8 mouse cellular contexts compared by ENCODE assay signal in the genomic region with DNA sequence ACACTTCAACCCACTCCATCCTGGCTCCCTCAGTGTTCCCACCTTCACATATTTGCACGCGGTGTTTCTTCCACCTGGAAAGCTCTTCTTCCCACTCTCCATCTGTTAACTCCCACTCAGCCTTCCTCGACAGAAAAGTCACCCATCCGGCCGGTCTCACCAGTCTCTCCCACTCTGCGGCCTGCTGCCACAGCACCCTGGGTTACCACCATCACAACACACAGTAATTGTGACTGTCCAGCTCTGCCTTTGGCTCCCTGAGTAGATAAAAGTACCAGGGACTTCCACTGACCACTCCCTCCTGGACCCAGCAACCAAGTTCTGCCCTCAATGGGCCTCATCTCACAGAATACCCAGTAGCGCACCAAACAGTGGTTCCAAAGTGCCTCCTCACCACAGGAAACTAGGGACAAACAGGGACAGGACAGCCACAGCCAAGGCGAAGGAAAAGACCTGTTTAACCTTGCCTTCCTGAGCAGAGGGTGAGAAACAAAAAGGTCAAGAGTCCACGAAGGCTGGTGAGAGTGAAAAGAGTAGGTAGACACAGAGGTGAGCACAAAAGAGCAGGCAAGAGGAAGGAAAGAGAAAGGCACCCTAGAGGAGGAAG. TPM values are rescaled to one million over a fixed set of nuclear protein-coding genes. Genes with fewer than 3 reads are reported as not detected.
DNase-seq lines count a peak whose midpoint lies in the region; ATAC-seq and TF ChIP-seq lines count a peak whose summit lies in the region.

No protein-coding gene starts in this region.

- no peak for TF ChIP-seq CTCF in G1E (IDR thresholded peaks at IDR 0.05; ENCODE audit: low read depth, low read length)
- TF ChIP-seq CTCF in kidney, postnatal 0 days (IDR thresholded peaks at IDR 0.05; ENCODE audit: low read depth) = no peak

- H3K4me1 ChIP-seq in heart, embryonic 11.5 days (ENCODE audit: control insufficient read depth, insufficient read depth, low read length) = peaks cover 37% of the 10 kb centered on the region
- peaks cover 74% of the 10 kb centered on the region for H3K4me1 ChIP-seq in G1E (ENCODE audit: insufficient read depth, low read depth, low read length)
- peaks cover 38% of the 10 kb centered on the region for H3K4me1 ChIP-seq in forebrain, embryonic 12.5 days
- peaks cover 30% of the 10 kb centered on the region; the same call in 1 of the 2 replicates for H3K4me1 ChIP-seq in kidney, postnatal 0 days (replicated peaks; ENCODE audit: insufficient read depth, low read length)

- H3K4me2 ChIP-seq in heart, embryonic 11.5 days = peak overlapping the region; percentile 71
- peak overlapping the region; percentile 97 for H3K4me2 ChIP-seq in forebrain, embryonic 12.5 days
- H3K4me2 ChIP-seq in kidney, postnatal 0 days (ENCODE audit: low read length) = peak overlapping the region; percentile 91

- H3K27ac ChIP-seq in heart, embryonic 11.5 days (ENCODE audit: low read depth, low read length) = peak overlapping the region; percentile 22; the same call in 1 of the 2 replicates
- 0 out of 2 replicates have a peak overlapping the region, but pooled peaks have one; percentile 96 for H3K27ac ChIP-seq in forebrain, embryonic 12.5 days
- peak overlapping the region; percentile 96 for H3K27ac ChIP-seq in kidney, postnatal 0 days
- peak overlapping the region; percentile 47 for H3K27ac ChIP-seq in macrophage

- H3K9ac ChIP-seq in heart, embryonic 11.5 days (ENCODE audit: low read depth, low read length) = peak overlapping the region; percentile 94
- H3K9ac ChIP-seq in forebrain, embryonic 12.5 days = peak overlapping the region; percentile 97
- H3K9ac ChIP-seq in kidney, postnatal 0 days (ENCODE audit: low read depth, low read length) = peak overlapping the region; percentile 95

- H3K36me3 ChIP-seq in heart, embryonic 11.5 days (ENCODE audit: control insufficient read depth, insufficient read depth, low read length) = peaks cover 3% of the 10 kb centered on the region
- H3K36me3 ChIP-seq in G1E (replicated peaks) (peaks cover 71% of the 10 kb centered on the region), macrophage (ENCODE audit: inconsistent target) (no peaks in the 10 kb centered on the region)
- H3K36me3 ChIP-seq in forebrain, embryonic 12.5 days (replicated peaks) = peaks cover 7% of the 10 kb centered on the region; the same call in 1 of the 2 replicates
- 0 out of 2 replicates have a peak, but pooled peaks cover 3% of the 10 kb centered on the region for H3K36me3 ChIP-seq in kidney, postnatal 0 days (ENCODE audit: insufficient read depth, low read length)

- DNase-seq in heart, postnatal 36 days = no peak
- no peak for DNase-seq in G1E (ENCODE audit: low spot score)
- DNase-seq in kidney, postnatal 0 days (ENCODE audit: low spot score) = peak; percentile 9

- peaks cover 47% of the 10 kb centered on the region for H3K79me2 ChIP-seq in macrophage (ENCODE audit: inconsistent target)

- intact Hi-C loops in heart, postnatal 36 days (cut with DNase I) = loop anchor here (10.0 kb wide), 3 partner anchors 267 to 523 kb away; partner anchors contain the start of genes Fiz1, Gm44973, Leng8 and Nat14

- H3K4me3 ChIP-seq in heart, embryonic 11.5 days (ENCODE audit: low read depth, low read length) = peak overlapping the region; percentile 91
- H3K4me3 ChIP-seq in G1E (ENCODE audit: low read depth, low read length) = peak overlapping the region; percentile 96
- H3K4me3 ChIP-seq in forebrain, embryonic 12.5 days (replicated peaks) = peak overlapping the region; percentile 86
- peak overlapping the region; percentile 80 for H3K4me3 ChIP-seq in kidney, postnatal 0 days (replicated peaks; ENCODE audit: low read depth, low read length)
- peak overlapping the region; percentile 78 for H3K4me3 ChIP-seq in macrophage (ENCODE audit: inconsistent target)

- no peaks in the 10 kb centered on the region for H3K27me3 ChIP-seq in heart, embryonic 11.5 days (ENCODE audit: control insufficient read depth, insufficient read depth, low read length)
- no peaks in the 10 kb centered on the region for H3K27me3 ChIP-seq in G1E (ENCODE audit: insufficient read depth, low read length)
- no peaks in the 10 kb centered on the region for H3K27me3 ChIP-seq in forebrain, embryonic 12.5 days
- no peaks in the 10 kb centered on the region for H3K27me3 ChIP-seq in kidney, postnatal 0 days (ENCODE audit: insufficient read depth, low read length)

- ATAC-seq in heart, embryonic 11.5 days (replicated peaks; ENCODE audit: insufficient number of reproducible peaks, low FRiP score, low TSS enrichment) = no peak
- no peak for ATAC-seq in G1E (ENCODE audit: extremely low read depth, insufficient number of reproducible peaks, low FRiP score, poor library complexity, severe bottlenecking)
- ATAC-seq in forebrain, embryonic 12.5 days (ENCODE audit: low FRiP score) = no peak
- ATAC-seq in kidney, postnatal 0 days (replicated peaks; ENCODE audit: low FRiP score, low read depth) = no peak
- ATAC-seq in CD4-positive, CD25-positive, alpha-beta regulatory T cell, adult 4 months = no peak
- ATAC-seq in granulocyte monocyte progenitor cell, adult 5-6 weeks (replicated peaks; ENCODE audit: poor library complexity, severe bottlenecking) = no peak

- WGBS in heart, embryonic 11.5 days (ENCODE audit: insufficient replicate concordance) = 45% methylated on average over 9 of the region's 9 CpGs
- 59% methylated on average over 9 of the region's 9 CpGs for WGBS in forebrain, embryonic 12.5 days
- WGBS in kidney, postnatal 0 days = 21% methylated on average over 9 of the region's 9 CpGs
- WGBS in macrophage (ENCODE audit: missing documents) = 2% methylated on average over 9 of the region's 9 CpGs

- H3K9me3 ChIP-seq in heart, embryonic 11.5 days (replicated peaks; ENCODE audit: control insufficient read depth, low read length) = no peaks in the 10 kb centered on the region
- H3K9me3 ChIP-seq in G1E (replicated peaks) = no peaks in the 10 kb centered on the region
- no peaks in the 10 kb centered on the region for H3K9me3 ChIP-seq in forebrain, embryonic 12.5 days
- H3K9me3 ChIP-seq in kidney, postnatal 0 days (replicated peaks; ENCODE audit: low read length) = no peaks in the 10 kb centered on the region

RNA-seq across cellular contexts. Expression of gene Ppp6r1, which starts 1.2 kb away (rescaled TPM):
- 3.2 and 7.0 TPM in 2 replicates for polyA plus RNA-seq in heart, embryonic 11.5 days (2014; fragmentation: Nextera tagmentation; extraction: Ambion mirVana)
- total RNA-seq in heart, postnatal 36 days (2021) = 10 to 100 TPM; 72.1 to 73.7 TPM
- 97.4 and 108 TPM in 2 replicates for total RNA-seq in G1E (2014; fragmentation: Nextera tagmentation)
- total RNA-seq in G1E (2017) = 90.5 and 90.7 TPM in 2 replicates
- 208 and 223 TPM in 2 replicates for polyA plus RNA-seq in G1E (2012)
- 15.4 and 25.3 TPM in 2 replicates for polyA plus RNA-seq in forebrain, embryonic 12.5 days (2016; fragmentation: Nextera tagmentation; extraction: Ambion mirVana)
- polyA plus RNA-seq in kidney, postnatal 0 days (2015; fragmentation: Nextera tagmentation; extraction: Ambion mirVana) = 4.8 and 5.1 TPM in 2 replicates
- total RNA-seq in macrophage (2018; cell fraction: chromatin; rRNA removed) = 100 to 1,000 TPM in 25 of 26 experiments, 10 to 100 TPM in 1; 98.1 to 413 (median 178) TPM
- total RNA-seq in macrophage (2018; cell fraction: cytosol; rRNA removed) = 100 to 1,000 TPM in 11 of 26 experiments, 10 to 100 TPM in 15; 71.3 to 140 (median 90.6) TPM
- 100 to 1,000 TPM in 17 of 26 experiments, 10 to 100 TPM in 9; 76.1 to 264 (median 129) TPM for total RNA-seq in macrophage (2018; cell fraction: nucleus; rRNA removed)
- 68.2 to 77.4 TPM (median 74.2 TPM) in 3 replicates for polyA plus RNA-seq in macrophage (2018)
- 1 to 10 TPM; 6.7 to 9.1 TPM for polyA plus RNA-seq in CD4-positive, CD25-positive, alpha-beta regulatory T cell, adult 4 months (2017; shearing (Covaris generic))
- total RNA-seq in granulocyte monocyte progenitor cell, adult 5-6 weeks (2014; fragmentation: Nextera tagmentation) = 134 and 148 TPM in 2 replicates
- 142 and 146 TPM in 2 replicates for total RNA-seq in granulocyte monocyte progenitor cell, adult 5-6 weeks (2017)

RNA-seq across cellular contexts. Expression of gene Tmem86b, which starts 26.4 kb away (rescaled TPM):
- polyA plus RNA-seq in heart, embryonic 11.5 days (2014; fragmentation: Nextera tagmentation; extraction: Ambion mirVana) = 3.8 and 4.6 TPM in 2 replicates
- 1 to 10 TPM; 4.2 to 5.1 TPM for total RNA-seq in heart, postnatal 36 days (2021)
- total RNA-seq in G1E (2014; fragmentation: Nextera tagmentation) = 10.3 and 40.0 TPM in 2 replicates
- total RNA-seq in G1E (2017) = 9.3 and 10.4 TPM in 2 replicates
- polyA plus RNA-seq in G1E (2012) = 3.8 and 4.8 TPM in 2 replicates
- 3.7 and 5.1 TPM in 2 replicates for polyA plus RNA-seq in forebrain, embryonic 12.5 days (2016; fragmentation: Nextera tagmentation; extraction: Ambion mirVana)
- polyA plus RNA-seq in kidney, postnatal 0 days (2015; fragmentation: Nextera tagmentation; extraction: Ambion mirVana) = 0.56 and 0.80 TPM in 2 replicates
- 10 to 100 TPM; 21.2 to 71.7 (median 39.4) TPM for total RNA-seq in macrophage (2018; cell fraction: chromatin; rRNA removed)
- 1 to 10 TPM in 24 of 26 experiments, under 1 TPM in 2; 0.81 to 3.6 (median 1.7) TPM for total RNA-seq in macrophage (2018; cell fraction: cytosol; rRNA removed)
- total RNA-seq in macrophage (2018; cell fraction: nucleus; rRNA removed) = 10 to 100 TPM; 17.0 to 69.2 (median 24.3) TPM
- polyA plus RNA-seq in macrophage (2018) = 1.4 to 2.3 TPM (median 2.1 TPM) in 3 replicates
- polyA plus RNA-seq in CD4-positive, CD25-positive, alpha-beta regulatory T cell, adult 4 months (2017; shearing (Covaris generic)) = 1 to 10 TPM; 2.9 to 4.2 TPM
- total RNA-seq in granulocyte monocyte progenitor cell, adult 5-6 weeks (2014; fragmentation: Nextera tagmentation) = 24.5 and 28.0 TPM in 2 replicates
- 17.5 and 26.2 TPM in 2 replicates for total RNA-seq in granulocyte monocyte progenitor cell, adult 5-6 weeks (2017)

RNA-seq across cellular contexts. Expression of gene Hspbp1, which starts 27.2 kb away (rescaled TPM):
- polyA plus RNA-seq in heart, embryonic 11.5 days (2014; fragmentation: Nextera tagmentation; extraction: Ambion mirVana) = 81.5 and 83.7 TPM in 2 replicates
- 10 to 100 TPM; 27.2 to 34.7 TPM for total RNA-seq in heart, postnatal 36 days (2021)
- total RNA-seq in G1E (2014; fragmentation: Nextera tagmentation) = 55.3 and 67.8 TPM in 2 replicates
- 26.5 and 30.6 TPM in 2 replicates for total RNA-seq in G1E (2017)
- 124 and 152 TPM in 2 replicates for polyA plus RNA-seq in G1E (2012)
- polyA plus RNA-seq in forebrain, embryonic 12.5 days (2016; fragmentation: Nextera tagmentation; extraction: Ambion mirVana) = 112 and 114 TPM in 2 replicates
- 99.7 and 99.9 TPM in 2 replicates for polyA plus RNA-seq in kidney, postnatal 0 days (2015; fragmentation: Nextera tagmentation; extraction: Ambion mirVana)
- 10 to 100 TPM in 16 of 26 experiments, 1 to 10 TPM in 10; 5.5 to 20.2 (median 12.1) TPM for total RNA-seq in macrophage (2018; cell fraction: chromatin; rRNA removed)
- 10 to 100 TPM; 19.5 to 34.9 (median 26.6) TPM for total RNA-seq in macrophage (2018; cell fraction: cytosol; rRNA removed)
- 10 to 100 TPM in 19 of 26 experiments, 1 to 10 TPM in 7; 7.3 to 22.5 (median 12.8) TPM for total RNA-seq in macrophage (2018; cell fraction: nucleus; rRNA removed)
- 13.6 to 44.2 TPM (median 27.9 TPM) in 3 replicates for polyA plus RNA-seq in macrophage (2018)
- 10 to 100 TPM; 45.4 to 48.2 TPM for polyA plus RNA-seq in CD4-positive, CD25-positive, alpha-beta regulatory T cell, adult 4 months (2017; shearing (Covaris generic))
- 29.3 and 30.7 TPM in 2 replicates for total RNA-seq in granulocyte monocyte progenitor cell, adult 5-6 weeks (2014; fragmentation: Nextera tagmentation)
- total RNA-seq in granulocyte monocyte progenitor cell, adult 5-6 weeks (2017) = 21.9 and 23.7 TPM in 2 replicates

RNA-seq across cellular contexts. Expression of gene Brsk1, which starts 32.8 kb away (rescaled TPM):
- polyA plus RNA-seq in heart, embryonic 11.5 days (2014; fragmentation: Nextera tagmentation; extraction: Ambion mirVana) = 1.7 TPM in 2 replicates
- 1 to 10 TPM; 1.2 TPM for total RNA-seq in heart, postnatal 36 days (2021)
- total RNA-seq in G1E (2014; fragmentation: Nextera tagmentation) = not detected in 2 replicates
- 0.44 TPM in 1 of 2 replicates, not detected in the other for total RNA-seq in G1E (2017)
- not detected in 2 replicates for polyA plus RNA-seq in G1E (2012)
- polyA plus RNA-seq in forebrain, embryonic 12.5 days (2016; fragmentation: Nextera tagmentation; extraction: Ambion mirVana) = 3.6 and 3.8 TPM in 2 replicates
- polyA plus RNA-seq in kidney, postnatal 0 days (2015; fragmentation: Nextera tagmentation; extraction: Ambion mirVana) = 0.71 and 0.78 TPM in 2 replicates
- total RNA-seq in macrophage (2018; cell fraction: chromatin; rRNA removed) = 1 to 10 TPM in 1 of 26 experiments, under 1 TPM in 3, not detected in 22; 0.25 to 2.0 (median 0.43) TPM
- under 1 TPM in 1 of 26 experiments, not detected in 25; 0.04 TPM for total RNA-seq in macrophage (2018; cell fraction: cytosol; rRNA removed)
- total RNA-seq in macrophage (2018; cell fraction: nucleus; rRNA removed) = under 1 TPM in 1 of 26 experiments, not detected in 25; 0.34 TPM
- polyA plus RNA-seq in macrophage (2018) = 0.07 TPM in 1 of 3 replicates, not detected in the others
- polyA plus RNA-seq in CD4-positive, CD25-positive, alpha-beta regulatory T cell, adult 4 months (2017; shearing (Covaris generic)) = not detected
- not detected in 2 replicates for total RNA-seq in granulocyte monocyte progenitor cell, adult 5-6 weeks (2014; fragmentation: Nextera tagmentation)
- total RNA-seq in granulocyte monocyte progenitor cell, adult 5-6 weeks (2017) = not detected in 2 replicates

RNA-seq across cellular contexts. Expression of gene Ptprh, which starts 53.8 kb away (rescaled TPM):
- not detected in 2 replicates for polyA plus RNA-seq in heart, embryonic 11.5 days (2014; fragmentation: Nextera tagmentation; extraction: Ambion mirVana)
- not detected for total RNA-seq in heart, postnatal 36 days (2021)
- total RNA-seq in G1E (2014; fragmentation: Nextera tagmentation) (not detected in 2 replicates), G1E (2017) (0.05 and 0.06 TPM in 2 replicates)
- polyA plus RNA-seq in G1E (2012) (not detected in 2 replicates), macrophage (2018) (not detected in 3 replicates)
- not detected in 2 replicates for polyA plus RNA-seq in forebrain, embryonic 12.5 days (2016; fragmentation: Nextera tagmentation; extraction: Ambion mirVana)
- 0.13 and 0.31 TPM in 2 replicates for polyA plus RNA-seq in kidney, postnatal 0 days (2015; fragmentation: Nextera tagmentation; extraction: Ambion mirVana)
- total RNA-seq in macrophage (2018; cell fraction: chromatin; rRNA removed) = not detected
- not detected for total RNA-seq in macrophage (2018; cell fraction: cytosol; rRNA removed)
- not detected for total RNA-seq in macrophage (2018; cell fraction: nucleus; rRNA removed)
- polyA plus RNA-seq in CD4-positive, CD25-positive, alpha-beta regulatory T cell, adult 4 months (2017; shearing (Covaris generic)) = not detected
- total RNA-seq in granulocyte monocyte progenitor cell, adult 5-6 weeks (2014; fragmentation: Nextera tagmentation) = not detected in 2 replicates
- total RNA-seq in granulocyte monocyte progenitor cell, adult 5-6 weeks (2017) = not detected in 2 replicates

Comparison
In these comparisons a context has a peak if more than half of its experiments do, and no peak if none do; other contexts are left out.
1. H3K27ac ChIP-seq: peak in every context shown above with its lines; median percentile 96 in forebrain, embryonic 12.5 days; 96 in kidney, postnatal 0 days; 47 in macrophage; 22 in heart, embryonic 11.5 days.